Mouse (Mus musculus) lung, postnatal 0 days (tissue): ENCODE measurements around the gene Tas2r143. TPM values are rescaled to one million over a fixed set of nuclear protein-coding genes. Genes with fewer than 3 reads are reported as not detected.
A peak's percentile ranks its signal among the peaks of the same experiment; 100 is the strongest.

Experiments
- ATAC-seq: fragments of 200-750 bp; cut with Nextera tagmentation; 2 replicates; pipeline ENCODE4 v1.8.0; 2017; ENCODE audit warnings: moderate library complexity
- DNase-seq: peaks from one replicate; pipeline ENCODE4 v3.0.0-alpha.2; 2016; ENCODE audit warnings: low spot score
- H3K27ac ChIP-seq: fragments of 300-500 bp; sonication (generic); 2 replicates; pipeline ENCODE4 v1.5.1; 2014; ENCODE audit warnings: antibody characterized with exemption, mild to moderate bottlenecking, low read length, mixed read lengths
- H3K27me3 ChIP-seq: fragments of 300-500 bp; sonication (generic); replicated peaks from 2 replicates; pipeline ENCODE4 v1.6.1; 2014; ENCODE audit warnings: low read length, mixed read lengths; ENCODE audit not compliant: insufficient read depth
- H3K36me3 ChIP-seq: fragments of 300-500 bp; sonication (generic); 2 replicates; pipeline ENCODE4 v1.6.1; 2014; ENCODE audit warnings: low read length, mixed read lengths; ENCODE audit not compliant: insufficient read depth
- H3K4me1 ChIP-seq: fragments of 300-500 bp; sonication (generic); 2 replicates; pipeline ENCODE4 v1.6.1; 2014; ENCODE audit warnings: antibody characterized with exemption, low read depth, low read length, mixed read lengths; ENCODE audit not compliant: insufficient read depth
- H3K4me2 ChIP-seq: fragments of 300-500 bp; sonication (generic); replicated peaks from 2 replicates; pipeline ENCODE4 v1.6.1; 2014; ENCODE audit warnings: low read depth, mild to moderate bottlenecking, low read length, moderate library complexity, mixed read lengths
- H3K4me3 ChIP-seq: fragments of 300-500 bp; sonication (generic); 2 replicates; pipeline ENCODE4 v1.5.1; 2014; ENCODE audit warnings: low read depth, low read length
- H3K9ac ChIP-seq: fragments of 300-500 bp; sonication (generic); replicated peaks from 2 replicates; pipeline ENCODE4 v1.6.1; 2014; ENCODE audit warnings: low read depth, mild to moderate bottlenecking
- H3K9me3 ChIP-seq: fragments of 300-500 bp; sonication (generic); 2 replicates; pipeline ENCODE4 v1.6.1; 2016; ENCODE audit warnings: low read length, mixed read lengths
- CTCF ChIP-seq: IDR thresholded peaks from 2 replicates; pipeline ENCODE4 v1.5.1; 2016; ENCODE audit warnings: antibody characterized with exemption, mild to moderate bottlenecking
- EP300 ChIP-seq: IDR thresholded peaks from 2 replicates; pipeline ENCODE4 v1.6.1; 2016; ENCODE audit warnings: antibody characterized with exemption, mild to moderate bottlenecking, control low read depth
- WGBS: fragments of 180-500 bp; shearing (Covaris S2); extraction: QIAGEN DNeasy Blood & Tissue Kit; methylation state at CpG from one replicate; pipeline ENCODE4 v1.1.7; 2014; 5-methylcytosine and 5-hydroxymethylcytosine counted together
- polyA plus RNA-seq: library from polyadenylated mRNA; unstranded; fragments of >200 nt; fragmentation: Nextera tagmentation; extraction: Ambion mirVana; gene quantifications from 2 replicates; pipeline ENCODE4 v1.2.1, GENCODE M21; 2015

The Tas2r143 gene
- polyA plus RNA-seq, 1 experiment from 2014 or later, result not detected

DNA sequence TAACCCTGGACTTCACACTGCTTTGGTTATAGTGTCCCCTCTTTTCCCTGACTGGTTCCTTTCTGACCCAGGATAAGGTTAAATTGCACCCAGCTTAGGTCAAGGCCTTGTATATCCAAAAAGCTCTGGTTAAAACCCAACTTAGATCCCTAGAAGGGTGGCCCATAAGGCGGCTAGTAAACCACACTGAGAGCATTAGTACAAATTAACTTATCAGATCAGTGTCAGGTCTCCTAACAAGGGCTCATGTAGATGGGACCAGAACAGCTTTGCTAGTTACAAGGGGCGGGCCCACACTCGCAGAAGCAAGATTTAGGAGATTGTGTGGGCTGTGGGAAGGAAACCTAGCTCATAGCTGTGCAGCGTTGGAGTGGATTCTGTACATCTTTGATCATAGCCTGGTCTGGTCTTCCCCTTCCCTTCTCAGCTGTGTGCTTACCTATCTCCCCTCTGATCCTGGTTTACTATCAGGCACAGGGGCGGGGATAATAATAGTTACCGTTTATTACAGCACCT is 23.5 kb upstream of the Tas2r143 start:
- WGBS, result 82% methylated on average over 6 of the region's 6 CpGs
- Histone ChIP-seq H3K9ac (0 out of 2 replicates have a peak overlapping the region, but pooled peaks have one; percentile 3), H3K27ac (peak overlapping the region; percentile 28; the same call in 1 of the 2 replicates)

DNA sequence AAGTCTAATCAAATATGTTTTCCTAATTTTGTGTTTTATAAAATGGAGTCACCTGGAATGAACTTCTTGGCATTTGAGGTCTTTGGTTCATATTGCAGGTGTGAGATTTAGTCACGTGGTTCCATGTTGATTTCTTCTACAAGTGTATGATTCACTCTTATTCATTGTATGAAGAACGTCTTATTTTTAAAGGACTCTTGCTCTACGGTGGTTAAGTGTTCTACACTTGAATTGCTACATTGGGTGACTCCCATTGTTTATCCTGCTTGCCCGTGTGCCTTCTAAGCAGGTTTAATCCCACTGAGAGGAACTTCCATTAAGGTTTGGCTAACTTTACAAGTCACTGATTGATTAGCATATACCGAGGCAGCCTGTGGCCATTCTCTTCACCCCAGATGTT is 22.8 kb upstream of the Tas2r143 start:
- H3K4me1 ChIP-seq, result peaks cover 22% of the 10 kb centered on the region
- ATAC-seq (peak; percentile 53), DNase-seq (peak; percentile 83)
- no peak overlapping the region for H3K4me3 ChIP-seq
- H3K9ac ChIP-seq, result no peak overlapping the region
- no peak for TF ChIP-seq CTCF
- peak; percentile 82 for TF ChIP-seq EP300
- H3K27ac ChIP-seq, result no peak overlapping the region
- 62% methylated on average over 5 of the region's 5 CpGs for WGBS
- no peaks in the 10 kb centered on the region for H3K9me3 ChIP-seq
- H3K27me3 ChIP-seq, result no peaks in the 10 kb centered on the region
- no peaks in the 10 kb centered on the region for H3K36me3 ChIP-seq
- no peak overlapping the region for H3K4me2 ChIP-seq

More for the DNA sequence above, 23.5 kb upstream of the Tas2r143 start:
- no peak; the same call in 1 of the 2 replicates for TF ChIP-seq EP300
- no peak for TF ChIP-seq CTCF
- Histone ChIP-seq H3K4me1 (peaks cover 18% of the 10 kb centered on the region), H3K4me2 (no peak overlapping the region), H3K4me3 (no peak overlapping the region), H3K36me3 (no peaks in the 10 kb centered on the region), H3K9me3 (no peaks in the 10 kb centered on the region), H3K27me3 (no peaks in the 10 kb centered on the region)
- ATAC-seq, result no peak
- DNase-seq, result no peak

DNA sequence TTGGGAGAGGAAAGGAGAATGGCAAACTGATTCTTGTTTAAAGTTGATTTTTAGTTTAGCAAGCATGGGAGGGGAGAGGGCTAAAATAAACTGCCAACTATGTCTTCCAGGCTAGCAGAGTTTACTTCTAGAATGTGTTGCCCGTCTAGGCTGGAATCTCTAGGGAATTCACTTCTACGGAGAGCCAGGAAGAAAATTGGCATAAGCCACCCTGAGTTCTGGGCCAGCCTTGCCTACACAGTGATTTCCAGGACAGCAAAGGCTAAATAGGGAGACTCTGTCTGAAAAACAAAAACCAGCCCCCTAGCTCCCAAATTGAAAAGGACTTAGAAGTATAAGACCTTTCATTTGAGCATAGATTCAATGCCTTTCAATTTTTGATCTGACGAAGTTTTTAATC is 20.5 kb upstream of the Tas2r143 start:
- Histone ChIP-seq H3K27me3 (no peaks in the 10 kb centered on the region), H3K9ac (no peak overlapping the region), H3K4me1 (peaks cover 17% of the 10 kb centered on the region), H3K36me3 (no peaks in the 10 kb centered on the region), H3K4me3 (no peak overlapping the region), H3K27ac (no peak overlapping the region), H3K9me3 (no peaks in the 10 kb centered on the region), H3K4me2 (no peak overlapping the region)
- TF ChIP-seq EP300 (no peak), CTCF (no peak)
- DNase-seq (no peak), ATAC-seq (no peak)
- WGBS, result 65% methylated on average over 3 of the region's 3 CpGs

DNA sequence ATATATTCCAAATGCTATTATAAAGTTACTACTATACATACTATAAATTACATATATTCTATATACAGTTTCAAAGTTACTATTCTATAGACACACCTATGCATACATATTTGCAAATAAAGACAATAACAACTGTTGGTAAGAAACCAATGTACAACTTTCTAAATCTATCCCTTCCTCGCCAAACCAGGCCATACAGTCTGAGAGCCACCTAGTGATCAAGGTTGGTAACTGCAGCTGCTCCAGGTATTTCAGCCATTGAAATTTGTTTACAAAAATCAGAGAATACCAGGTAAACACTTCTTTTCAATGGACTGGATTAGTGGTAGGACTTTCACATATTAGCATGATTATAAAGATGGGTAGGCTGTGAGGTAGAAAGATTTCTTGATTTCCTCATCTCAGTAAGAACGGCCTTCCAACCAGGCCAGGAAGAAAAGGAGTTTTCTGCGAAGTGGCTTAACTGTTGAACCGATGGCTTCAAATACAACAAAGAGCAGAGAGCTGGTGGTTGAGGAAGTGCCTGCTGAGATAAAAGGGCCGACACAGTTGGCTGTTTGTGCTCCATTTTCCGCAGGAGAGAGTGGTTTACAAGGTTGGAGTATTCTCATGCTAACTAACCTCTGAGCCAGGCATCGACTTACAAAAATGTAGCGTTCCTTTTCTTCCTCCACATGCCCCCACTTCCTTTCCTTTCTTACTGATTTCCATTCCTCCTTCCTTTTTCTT is 19.5 kb upstream of the Tas2r143 start:
- 26% methylated on average over 8 of the region's 8 CpGs for WGBS
- no peak for ATAC-seq

DNA sequence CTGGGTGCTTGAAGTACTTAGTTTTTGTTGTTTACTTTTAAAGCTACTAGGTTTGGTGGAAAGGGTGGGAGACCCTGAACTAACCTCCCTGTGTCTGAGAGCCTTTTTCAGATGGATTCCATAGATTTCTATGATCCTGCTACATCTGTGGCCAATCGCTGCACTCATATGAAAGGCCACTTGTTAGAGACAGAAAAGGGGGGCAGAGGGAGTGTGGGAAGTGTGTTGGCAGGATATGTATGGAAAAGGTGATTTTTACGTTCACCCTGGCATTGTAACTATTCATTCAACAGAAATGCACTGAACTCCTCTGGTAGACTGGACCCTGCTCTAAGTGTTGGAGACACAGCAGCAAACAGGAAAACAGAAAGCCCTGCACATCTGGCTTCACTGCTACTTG is 18.8 kb upstream of the Tas2r143 start:
- H3K27ac ChIP-seq, result no peak overlapping the region
- ATAC-seq, result no peak
- DNase-seq, result no peak
- no peak overlapping the region for H3K4me3 ChIP-seq
- H3K9me3 ChIP-seq, result no peaks in the 10 kb centered on the region
- TF ChIP-seq EP300, result no peak
- TF ChIP-seq CTCF, result no peak
- H3K9ac ChIP-seq, result no peak overlapping the region
- no peak overlapping the region for H3K4me2 ChIP-seq
- peaks cover 16% of the 10 kb centered on the region for H3K4me1 ChIP-seq
- 56% methylated on average over 2 of the region's 2 CpGs for WGBS
- no peaks in the 10 kb centered on the region for H3K27me3 ChIP-seq
- no peaks in the 10 kb centered on the region for H3K36me3 ChIP-seq

More for the DNA sequence above, 19.5 kb upstream of the Tas2r143 start:
- no peaks in the 10 kb centered on the region for H3K36me3 ChIP-seq
- DNase-seq, result peak; percentile 53
- peaks cover 17% of the 10 kb centered on the region for H3K4me1 ChIP-seq
- H3K4me2 ChIP-seq, result no peak overlapping the region
- TF ChIP-seq EP300 (no peak), CTCF (peak; percentile 88)
- H3K27ac ChIP-seq, result no peak overlapping the region
- no peaks in the 10 kb centered on the region for H3K9me3 ChIP-seq
- no peaks in the 10 kb centered on the region for H3K27me3 ChIP-seq
- H3K4me3 ChIP-seq, result no peak overlapping the region
- no peak overlapping the region for H3K9ac ChIP-seq

DNA sequence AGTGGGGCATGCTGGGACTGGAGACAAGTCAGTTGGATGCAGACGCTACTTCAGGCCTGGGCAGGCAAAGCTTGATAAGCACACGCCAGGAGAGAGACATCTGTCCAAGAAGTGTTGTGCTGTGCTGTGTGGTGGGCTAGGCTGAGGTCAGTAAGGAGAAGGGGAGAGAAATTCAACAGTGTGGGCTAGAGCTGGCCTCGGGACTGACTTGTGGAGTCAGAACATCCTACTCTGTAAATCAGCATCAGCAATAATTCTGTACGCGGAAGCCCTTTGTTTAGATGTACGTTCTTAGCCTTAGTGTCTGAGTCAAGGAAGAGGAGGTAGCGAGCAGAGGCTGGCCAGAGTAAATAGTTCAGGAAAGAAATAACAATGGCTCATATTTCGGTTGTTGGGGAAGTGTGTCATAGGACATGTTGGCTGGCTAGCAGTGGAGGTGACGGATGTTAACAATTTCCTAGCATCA is 18.1 kb upstream of the Tas2r143 start:
- no peak overlapping the region for H3K9ac ChIP-seq
- DNase-seq (peak; percentile 72), ATAC-seq (peak; percentile 76)
- no peaks in the 10 kb centered on the region for H3K36me3 ChIP-seq
- H3K27ac ChIP-seq, result peak overlapping the region; percentile 48; the same call in 1 of the 2 replicates
- no peaks in the 10 kb centered on the region for H3K27me3 ChIP-seq
- TF ChIP-seq EP300 (peak; percentile 80), CTCF (no peak)
- H3K4me3 ChIP-seq, result no peak overlapping the region
- no peaks in the 10 kb centered on the region for H3K9me3 ChIP-seq
- no peak overlapping the region for H3K4me2 ChIP-seq
- WGBS, result 35% methylated on average over 9 of the region's 9 CpGs
- peaks cover 8% of the 10 kb centered on the region; the same call in 1 of the 2 replicates for H3K4me1 ChIP-seq
